Mouse (Mus musculus) lung, postnatal 25 days (tissue): ENCODE data around the gene Sds.

ENCODE experiments used
- DNase-seq: peaks from one replicate; pipeline ENCODE4 v3.0.0; 2022; ENCODE audit warnings: low spot score

Sds gene

DNA sequence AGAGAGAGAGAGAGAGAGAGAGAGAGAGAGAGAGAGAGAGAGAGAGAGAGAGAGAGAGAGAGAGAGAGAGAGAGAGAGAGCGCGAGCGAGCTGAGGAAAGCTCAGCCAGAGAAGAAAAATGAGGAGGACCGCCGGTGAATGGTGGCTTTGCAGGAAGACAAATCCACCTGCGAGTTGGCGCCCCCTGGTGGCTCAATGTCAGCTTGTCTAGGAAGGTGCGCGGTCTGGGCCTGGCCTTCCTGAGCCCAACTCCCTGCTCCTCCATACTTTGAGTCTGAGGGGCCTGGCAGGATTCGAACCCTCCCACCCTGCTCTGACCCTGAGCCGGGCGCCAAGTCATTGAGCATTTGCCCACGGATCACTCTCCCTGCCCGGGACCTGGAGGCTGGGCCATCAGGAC is 35.6 kb upstream of the Sds start:
- DNase-seq: peak; percentile 73

DNA sequence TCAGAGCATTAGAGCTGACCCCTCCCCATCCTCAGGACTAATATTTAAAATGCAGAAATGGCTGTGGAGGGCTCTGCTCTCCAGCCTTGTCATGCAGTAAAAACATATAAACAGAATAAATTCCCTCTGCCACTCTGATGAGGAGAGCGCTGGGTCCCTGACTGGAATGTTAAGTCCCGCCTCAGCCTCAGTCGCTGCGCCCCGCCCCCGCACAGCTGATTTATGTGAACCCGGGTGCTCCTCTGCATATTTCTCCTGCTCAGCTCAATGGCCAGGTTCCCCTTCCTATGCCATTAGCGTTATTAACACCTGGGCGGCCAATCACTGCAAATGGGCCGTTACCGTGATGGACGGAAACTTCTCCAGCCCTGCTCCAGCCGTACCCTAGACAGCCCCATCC is 29.0 kb upstream of the Sds start:
- DNase-seq: no peak

DNA sequence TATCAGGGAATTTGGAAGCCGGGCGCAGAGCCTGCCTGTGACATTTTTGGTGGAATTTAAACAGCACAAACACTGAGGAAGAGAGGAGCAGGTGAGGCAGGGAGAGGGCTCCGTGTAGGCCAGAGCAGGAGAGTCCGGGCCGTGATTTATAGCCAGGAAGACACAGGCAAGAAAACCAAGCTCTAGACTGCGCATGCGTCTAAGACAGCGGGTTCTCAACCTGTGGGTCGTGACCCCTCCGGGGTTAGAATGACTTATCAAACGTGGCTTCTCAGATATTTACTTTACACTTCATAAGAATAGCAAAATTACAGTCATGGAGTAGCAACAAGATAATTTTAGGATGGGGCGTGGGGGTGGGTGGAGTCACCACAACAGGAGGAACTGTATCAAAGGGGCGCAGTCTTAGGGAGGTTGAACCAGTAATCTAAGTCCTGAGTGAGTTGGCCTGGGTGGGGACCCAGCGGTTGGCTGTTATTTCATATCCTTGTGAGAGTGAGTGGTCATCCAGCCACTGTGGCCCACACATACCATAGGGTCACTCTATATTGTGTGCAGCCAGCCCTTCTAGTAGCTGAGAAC is 21.5 kb upstream of the Sds start:
- no peak for DNase-seq

DNA sequence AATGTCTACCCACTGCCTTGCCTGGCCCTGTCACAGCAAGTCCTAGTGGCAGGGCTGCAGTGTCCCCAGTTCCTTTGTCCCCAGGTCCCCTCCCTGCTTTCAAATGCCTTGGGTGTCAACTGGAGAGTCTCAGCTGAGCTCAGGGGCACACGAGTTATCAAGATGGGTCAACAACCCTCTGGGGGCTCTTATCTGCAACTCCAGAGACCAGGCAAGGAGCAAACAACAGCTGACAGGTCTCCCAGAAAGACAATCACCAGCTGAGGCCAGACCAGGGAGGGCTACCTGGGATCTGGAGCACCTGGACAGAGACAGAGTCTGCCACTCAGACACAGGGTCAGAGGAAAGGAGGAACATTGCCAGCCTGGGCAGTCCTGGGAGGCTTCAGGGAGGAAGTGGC is 20.1 kb upstream of the Sds start:
- DNase-seq: no peak

DNA sequence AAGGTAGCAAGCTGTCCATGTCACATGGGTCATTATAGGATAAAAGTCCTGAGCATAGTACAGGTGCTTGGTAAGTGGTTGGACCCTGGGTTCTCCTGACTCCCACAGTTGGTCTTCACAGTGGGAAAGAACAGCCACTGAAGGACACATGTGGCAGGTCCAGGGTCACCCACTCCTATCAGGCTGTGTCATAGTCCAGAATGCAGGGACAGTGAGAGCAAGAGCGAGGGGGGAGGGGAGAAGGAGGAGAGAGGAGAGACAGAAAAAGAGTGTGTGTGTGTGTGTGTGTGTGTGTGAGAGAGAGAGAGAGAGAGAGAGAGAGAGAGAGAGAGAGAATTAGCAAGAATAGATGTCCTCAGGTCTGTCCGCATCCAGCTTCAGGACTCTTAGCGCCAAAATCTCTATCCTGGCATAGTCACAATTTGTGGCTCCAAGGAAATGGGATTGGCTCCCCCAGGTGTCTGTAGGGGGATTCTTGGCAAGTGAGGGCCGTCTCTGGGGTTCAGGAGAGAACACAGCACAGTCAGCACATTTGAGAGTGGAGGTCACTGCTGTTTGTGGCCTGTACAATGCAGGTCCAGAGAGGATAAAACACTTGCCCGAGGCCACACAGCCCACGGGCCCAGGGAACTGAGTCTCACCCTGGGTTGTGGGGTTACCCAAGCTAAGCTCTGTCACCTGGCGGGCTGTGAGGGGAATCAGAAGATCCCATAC is 19.3 kb upstream of the Sds start:
- DNase-seq: no peak

DNA sequence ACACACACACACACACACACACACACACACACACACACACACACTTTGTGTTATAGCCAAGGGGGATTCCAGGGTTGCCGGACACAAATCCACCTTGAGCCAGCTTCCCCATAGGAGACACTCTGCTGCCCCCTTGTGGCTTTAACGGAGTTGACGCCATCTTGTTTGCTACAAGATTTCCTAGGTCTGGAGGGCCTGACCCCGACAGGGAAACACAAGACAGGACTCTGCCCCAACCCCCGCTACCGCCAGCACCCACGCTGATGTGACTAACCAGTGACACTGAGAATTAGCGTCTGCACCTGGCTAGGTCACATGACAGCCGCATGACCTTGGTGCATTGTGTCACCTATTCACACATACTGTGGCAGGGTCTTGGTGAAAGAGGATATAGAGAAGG is 18.7 kb upstream of the Sds start:
- DNase-seq: peak; percentile 18

DNA sequence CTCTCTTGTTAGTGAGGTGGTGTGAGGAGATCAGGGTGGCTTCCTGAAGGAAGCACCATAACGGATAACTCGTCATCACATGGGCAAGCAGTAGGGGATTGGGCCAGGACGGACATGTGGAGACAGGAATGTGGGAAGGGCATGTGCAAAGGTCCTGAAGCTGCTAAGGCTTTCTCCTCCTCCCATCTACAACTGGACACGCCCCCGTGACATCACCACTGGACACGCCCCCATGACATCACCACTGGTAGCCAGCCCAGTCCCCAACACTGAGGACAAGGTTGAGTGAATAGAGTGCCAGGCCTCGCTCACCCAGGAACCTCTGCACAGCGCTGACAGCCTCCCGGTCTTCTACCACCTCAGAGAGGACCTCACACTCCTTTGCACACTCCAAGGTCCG is 17.2 kb upstream of the Sds start:
- no peak for DNase-seq

DNA sequence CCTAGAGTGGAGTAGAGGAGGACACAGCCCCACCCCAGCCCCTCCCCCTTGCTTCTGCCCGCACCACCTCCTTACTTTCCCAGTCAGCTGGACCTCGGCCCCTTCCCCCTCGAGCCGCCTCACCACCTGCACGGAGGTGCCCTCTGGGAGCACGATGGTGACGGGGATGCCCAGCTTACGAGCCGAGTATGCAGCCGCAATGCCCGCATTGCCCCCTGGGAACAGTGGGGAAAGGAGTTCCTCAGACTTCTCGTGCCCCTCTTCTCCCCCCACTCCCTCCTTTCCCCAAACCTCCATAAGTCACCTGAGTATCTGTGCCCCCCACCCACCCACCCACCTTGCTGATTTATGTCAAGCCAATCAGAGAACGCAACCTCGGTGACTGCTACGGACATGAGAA is 14.4 kb upstream of the Sds start:
- no peak for DNase-seq

DNA sequence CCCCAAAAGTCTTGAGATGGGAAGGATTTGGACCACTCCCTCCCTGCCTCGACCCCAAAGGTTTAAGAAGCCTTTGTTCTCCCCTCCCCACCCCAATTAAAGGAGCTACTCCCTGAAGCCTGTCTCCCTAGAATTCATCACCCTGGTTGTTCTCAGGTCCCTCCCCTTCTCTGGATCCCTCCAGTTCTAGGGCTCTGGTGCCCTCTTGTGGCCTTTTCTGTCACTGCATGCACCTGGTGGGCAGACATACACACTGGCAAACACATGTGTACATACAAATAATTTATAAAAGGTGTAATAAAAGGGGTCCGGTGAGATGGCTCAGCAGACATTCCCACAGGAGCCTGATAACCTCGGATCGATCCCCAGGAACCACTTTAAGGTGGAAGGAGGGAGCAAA is 12.0 kb upstream of the Sds start:
- DNase-seq: no peak

DNA sequence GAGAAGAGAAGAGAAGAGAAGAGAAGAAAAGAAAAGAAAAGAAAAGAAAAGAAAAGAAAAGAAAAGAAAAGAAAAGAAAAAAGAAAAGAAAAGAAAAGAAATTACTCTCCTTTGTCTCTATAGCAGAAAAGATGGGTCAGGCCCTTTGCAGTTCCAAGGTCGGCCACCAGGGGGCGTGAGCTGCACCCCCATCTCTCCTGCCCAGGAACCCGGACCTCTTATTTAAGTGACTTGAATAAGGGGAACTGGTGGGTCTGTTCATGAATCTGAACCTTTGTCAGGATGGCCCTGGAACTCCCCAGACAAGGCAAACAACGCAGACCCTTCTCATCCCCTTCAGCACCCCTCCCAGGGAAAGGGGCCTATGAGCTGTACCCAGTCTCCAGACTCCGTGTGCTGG is 11.3 kb upstream of the Sds start:
- DNase-seq: no peak

DNA sequence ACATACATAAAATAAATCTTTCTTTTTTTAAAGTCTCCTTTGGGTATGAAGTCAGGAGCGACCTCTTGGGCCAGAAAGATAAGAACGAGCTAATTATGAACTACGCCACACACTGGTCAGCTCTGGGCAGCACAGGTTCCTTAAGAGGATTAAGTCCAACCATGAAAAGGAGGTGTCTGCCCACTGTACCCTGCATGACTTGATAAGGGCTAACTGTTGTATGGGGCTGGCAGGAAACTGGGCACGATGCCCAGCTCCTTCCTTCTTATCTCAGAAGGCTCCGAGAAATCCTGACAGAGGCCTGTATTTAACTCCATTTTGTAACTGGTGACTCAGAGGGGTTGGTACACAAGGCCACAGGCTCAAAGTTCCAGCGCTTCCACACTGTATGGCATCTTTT is 10.5 kb upstream of the Sds start:
- peak; percentile 12 for DNase-seq

DNA sequence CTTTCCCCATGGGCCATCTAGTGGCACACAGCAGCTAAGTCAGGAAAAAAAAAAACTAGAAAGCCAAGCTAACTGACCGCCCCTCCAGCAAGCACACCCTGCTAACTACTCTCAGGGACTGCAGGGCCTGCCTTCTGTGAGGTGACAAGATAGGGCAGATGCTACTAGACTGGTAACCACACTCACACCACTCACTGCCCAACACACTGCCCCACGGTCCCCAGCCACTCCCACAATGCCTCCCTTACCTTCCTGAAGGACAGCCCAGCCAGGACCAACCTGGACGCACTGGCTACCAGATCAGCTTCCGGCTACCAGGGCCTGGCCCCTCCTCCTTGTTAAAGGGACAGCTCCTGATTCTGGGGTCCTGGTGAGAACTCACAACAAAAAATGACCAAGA is 9.3 kb upstream of the Sds start:
- DNase-seq: no peak

DNA sequence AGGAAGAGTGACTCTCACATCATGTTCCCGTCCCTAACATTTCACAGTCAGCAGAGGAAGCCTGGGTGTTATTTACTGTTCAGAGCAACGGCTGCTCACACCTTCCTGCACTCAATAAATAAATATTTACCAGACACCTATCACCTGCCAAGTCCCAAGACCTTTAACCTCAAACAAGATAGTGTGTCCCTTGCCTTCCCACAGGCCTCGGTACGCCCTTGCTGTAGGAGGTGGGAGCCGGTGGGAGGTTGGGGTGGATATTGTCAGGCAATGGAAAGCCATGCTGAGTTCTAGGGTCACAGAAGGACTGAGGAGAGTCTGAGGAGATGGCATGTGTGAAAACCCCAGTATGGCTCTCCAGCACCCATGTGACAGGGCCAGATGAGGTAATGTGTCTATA is 8.0 kb upstream of the Sds start:
- no peak for DNase-seq

DNA sequence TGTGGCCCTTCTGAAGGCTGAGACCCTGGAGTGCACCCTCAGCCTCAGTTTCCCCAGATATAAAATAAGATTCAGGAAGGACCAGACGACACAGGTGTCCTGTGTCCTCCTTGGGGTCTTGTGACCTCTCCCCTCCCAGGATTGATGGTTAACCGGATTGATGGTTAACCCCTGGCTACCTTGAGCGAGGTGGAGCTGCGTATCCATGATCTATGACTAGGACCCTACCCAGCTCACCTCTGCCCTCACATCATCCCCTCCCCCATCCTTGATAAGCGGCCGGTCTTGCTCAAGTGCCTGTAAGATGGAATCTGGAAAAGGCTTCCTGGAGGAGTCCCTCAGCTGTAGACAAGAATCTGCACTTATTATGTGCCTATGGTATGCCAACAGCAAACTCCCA is 7.5 kb upstream of the Sds start:
- DNase-seq: no peak

DNA sequence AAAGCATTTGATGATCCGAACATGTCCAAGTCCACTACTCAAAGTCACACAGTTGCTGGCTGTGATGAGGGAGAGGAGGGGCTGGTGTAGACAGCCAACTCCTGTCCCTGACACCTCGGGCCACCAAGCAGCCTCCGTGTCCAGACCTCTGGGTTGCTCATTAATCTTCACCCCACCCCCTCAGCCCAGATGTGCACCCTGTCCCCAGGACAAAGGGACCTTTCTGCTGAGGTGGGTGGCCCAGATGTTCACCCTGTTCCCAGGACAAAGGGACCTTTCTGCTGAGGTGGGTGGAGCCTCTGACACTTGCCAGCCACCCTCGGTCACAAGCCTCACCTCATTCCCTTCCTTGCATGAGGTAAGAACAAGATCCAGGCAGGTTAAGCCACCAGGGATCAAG is 4.8 kb upstream of the Sds start:
- no peak for DNase-seq

DNA sequence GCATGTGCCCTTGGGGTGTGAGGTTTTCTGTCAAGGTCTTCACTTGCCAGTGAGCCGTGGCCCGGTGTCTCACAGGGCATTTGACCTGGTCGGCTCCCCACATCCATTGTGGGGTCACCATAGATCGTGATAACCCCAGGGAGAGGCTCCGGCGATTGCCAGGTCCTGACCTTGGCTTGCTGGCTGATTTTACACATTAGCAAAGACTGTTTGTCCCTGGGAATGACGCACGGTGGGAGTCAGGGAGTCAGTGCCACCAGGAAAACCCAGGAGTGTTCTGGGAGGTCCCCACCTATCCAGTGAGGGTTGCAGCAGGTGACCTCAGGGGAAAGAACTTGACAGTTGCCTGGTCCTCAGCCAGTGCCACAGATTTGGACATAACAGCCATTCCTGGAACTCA is 3.6 kb upstream of the Sds start, which contains the start of gene Sdsl:
Gene Sdsl, minus strand, starts transcription at position 41 of the 400 bp plus-strand sequence.
- no peak for DNase-seq

DNA sequence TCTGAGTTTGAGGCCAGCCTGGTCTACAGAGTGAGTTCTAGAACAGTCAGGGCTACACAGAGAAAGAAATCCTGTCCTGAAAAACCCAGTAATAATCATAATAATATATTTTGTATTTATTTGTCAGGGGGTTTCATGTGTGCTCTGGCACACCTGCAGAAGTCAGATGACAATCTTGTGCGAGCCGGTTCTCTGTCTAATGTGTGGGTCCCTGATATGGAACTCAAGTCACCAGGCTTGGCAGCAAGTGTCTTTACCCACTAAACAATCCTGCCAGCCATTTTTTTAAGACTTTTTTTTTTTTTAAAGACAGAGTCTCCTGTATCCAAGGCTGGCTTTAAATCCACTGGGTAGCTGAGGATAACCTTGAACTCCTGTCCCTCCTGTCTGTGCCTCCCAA is 3.0 kb upstream of the Sds start:
- no peak for DNase-seq

DNA sequence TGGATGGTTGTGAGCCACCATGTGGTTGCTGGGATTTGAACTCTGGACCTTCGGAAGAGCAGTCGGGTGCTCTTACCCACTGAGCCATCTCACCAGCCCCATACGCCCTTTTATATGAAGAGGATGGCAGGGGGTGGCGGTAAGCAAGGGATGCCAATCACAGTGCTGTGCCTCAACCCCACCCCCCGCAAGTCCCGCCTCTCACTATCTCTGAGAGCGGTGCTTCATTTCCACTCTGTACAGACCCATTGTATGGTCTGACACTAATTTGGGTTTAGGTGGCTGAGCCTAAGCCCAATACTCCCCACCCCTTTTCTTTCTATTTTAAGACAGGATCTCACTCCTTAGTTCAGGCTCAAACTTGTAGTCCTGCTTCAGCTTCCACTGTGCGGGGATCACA is 465 bp upstream of the Sds start:
- no peak for DNase-seq

DNA sequence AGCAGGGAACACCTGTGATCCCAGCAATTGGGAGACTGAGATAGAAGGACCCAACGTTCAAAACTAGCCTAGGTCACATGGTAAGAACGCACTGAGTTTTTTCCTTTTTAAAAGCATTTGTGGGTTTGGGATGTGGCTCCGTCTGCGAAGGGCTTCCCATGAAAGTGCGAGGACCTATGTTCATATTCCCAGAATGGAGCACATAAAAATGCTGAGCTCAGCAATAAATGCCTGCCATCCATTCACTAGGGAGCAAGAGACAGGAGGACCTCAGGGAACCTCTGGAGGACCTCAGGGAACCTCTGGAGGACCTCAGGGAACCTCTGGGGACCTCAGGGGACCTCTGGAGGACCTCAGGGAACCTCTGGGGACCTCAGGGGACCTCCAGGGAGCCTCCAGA is 1.7 kb downstream of the Sds start:
- no peak for DNase-seq

DNA sequence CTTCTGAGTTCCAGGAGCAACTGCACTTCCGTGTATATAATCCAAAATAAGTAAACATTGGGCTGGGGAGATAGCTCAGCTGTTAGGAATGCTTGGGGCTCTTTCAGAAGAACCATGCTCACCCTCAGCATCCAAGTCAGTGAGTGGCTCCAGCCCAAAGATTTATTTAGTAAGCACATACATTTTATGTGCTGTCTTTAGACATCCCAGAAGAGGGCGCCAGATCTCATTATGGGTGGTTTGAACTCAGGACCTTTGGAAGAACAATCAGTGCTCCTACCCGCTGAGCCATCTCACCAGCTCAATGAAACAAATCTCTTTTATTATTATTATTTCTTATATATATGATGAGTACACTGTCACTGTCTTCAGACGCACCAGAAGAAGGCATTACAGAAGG is 3.2 kb downstream of the Sds start:
- no peak for DNase-seq

DNA sequence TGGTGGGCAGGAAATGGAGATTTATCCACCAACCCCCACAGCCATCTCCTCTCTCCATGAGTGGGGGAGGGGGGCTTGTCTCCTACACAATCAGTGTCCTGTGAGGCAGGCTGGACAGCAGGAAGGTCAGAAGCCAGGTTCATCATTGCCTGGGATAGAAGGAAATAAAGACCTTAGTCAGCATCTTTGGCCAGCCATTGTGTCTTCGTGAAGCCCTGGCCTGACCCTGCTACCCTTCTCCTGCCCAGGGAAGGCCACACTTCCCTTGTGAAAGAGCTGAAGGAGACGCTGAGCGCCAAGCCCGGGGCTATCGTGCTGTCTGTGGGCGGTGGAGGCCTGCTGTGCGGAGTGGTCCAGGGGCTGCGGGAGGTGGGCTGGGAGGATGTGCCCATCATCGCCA is 4.9 kb downstream of the Sds start:
- DNase-seq: no peak

DNA sequence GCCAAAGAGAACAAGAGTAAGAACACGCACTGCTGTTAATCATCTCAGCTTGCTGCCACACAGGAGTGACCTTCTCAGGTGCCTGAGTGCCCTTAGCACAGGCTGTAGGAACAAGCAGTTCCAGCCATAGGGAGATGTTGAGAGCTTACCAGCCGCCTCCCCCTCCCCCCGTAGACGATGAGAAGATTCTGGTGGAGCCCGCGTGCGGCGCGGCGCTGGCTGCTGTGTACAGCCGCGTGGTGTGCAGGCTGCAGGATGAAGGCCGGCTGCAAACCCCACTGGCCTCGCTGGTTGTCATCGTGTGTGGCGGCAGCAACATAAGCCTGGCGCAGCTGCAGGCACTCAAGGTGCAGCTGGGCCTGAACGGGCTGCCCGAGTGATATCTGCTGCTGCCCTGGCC is 7.1 kb downstream of the Sds start:
- no peak for DNase-seq

DNA sequence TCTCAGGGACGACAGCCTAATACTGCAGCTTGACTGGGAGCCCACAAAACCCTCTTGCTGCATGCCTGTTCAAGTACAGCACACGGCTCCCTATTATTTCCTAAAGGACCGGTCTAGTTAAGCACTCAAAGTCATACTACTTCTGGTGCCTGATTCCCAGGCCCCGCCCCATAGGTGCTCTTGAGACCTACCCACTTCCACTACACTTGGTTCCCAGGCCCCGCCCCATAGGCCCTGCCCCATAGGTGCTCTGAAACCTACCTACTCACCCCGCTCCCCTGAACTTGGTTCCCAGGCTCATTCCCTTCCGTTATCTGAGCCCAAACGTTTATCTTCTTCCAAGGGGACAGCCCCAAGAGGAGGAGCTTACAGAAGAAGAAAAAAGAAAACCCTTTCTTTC is 11.5 kb downstream of the Sds start:
- no peak for DNase-seq

DNA sequence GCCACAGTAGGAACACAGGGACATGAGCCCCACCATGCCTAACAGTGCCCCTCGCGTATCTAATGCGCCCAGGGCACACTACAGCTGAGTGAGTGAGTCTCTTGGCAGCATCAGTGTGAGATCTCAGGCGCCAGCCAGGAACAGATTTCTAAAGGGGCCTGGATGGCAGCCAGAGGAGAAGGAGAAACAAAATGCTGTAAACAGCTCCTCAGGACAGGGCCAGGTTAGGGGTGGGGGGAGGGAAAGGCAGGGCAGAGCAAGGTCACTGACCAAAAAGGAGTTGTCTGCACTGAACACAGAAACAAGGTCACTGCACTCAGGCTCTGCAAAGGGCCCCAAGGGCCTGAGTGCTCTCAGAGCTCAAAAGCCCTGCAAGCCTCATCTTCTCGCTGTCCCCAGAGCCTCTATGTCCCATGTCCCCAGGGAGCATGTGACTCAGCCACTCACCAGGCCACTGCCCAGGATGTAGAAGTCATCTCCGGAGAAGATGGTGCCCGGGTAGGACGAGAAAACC is 14.4 kb downstream of the Sds start:
- DNase-seq: no peak
